Mouse (Mus musculus) midbrain, postnatal 0 days (tissue): Measurements from ENCODE around the gene Cipc. TPM values are rescaled to one million over a fixed set of nuclear protein-coding genes. Genes with fewer than 3 reads are reported as not detected.
A peak's percentile ranks its signal among the peaks of the same experiment; 100 is the strongest.

Source experiments
- ATAC-seq: fragments of 200-750 bp; cut with Nextera tagmentation; 2 replicates; pipeline ENCODE4 v1.8.0; 2017; ENCODE audit warnings: moderate number of reproducible peaks, mild to moderate bottlenecking, moderate TSS enrichment, moderate library complexity; ENCODE audit not compliant: low FRiP score
- DNase-seq: peaks from one replicate; pipeline ENCODE4 v3.0.0-alpha.2; 2015; ENCODE audit warnings: low spot score
- H3K27ac ChIP-seq: fragments of 300-500 bp; sonication (generic); 2 replicates; pipeline ENCODE4 v1.5.1; 2014; ENCODE audit warnings: low read depth, mild to moderate bottlenecking, low read length, mixed read lengths
- H3K27me3 ChIP-seq: fragments of 300-500 bp; sonication (generic); 2 replicates; pipeline ENCODE4 v1.6.1; 2014; ENCODE audit warnings: low read length, control low read depth, mixed read lengths; ENCODE audit not compliant: insufficient read depth
- H3K36me3 ChIP-seq: fragments of 300-500 bp; sonication (generic); 2 replicates; pipeline ENCODE4 v1.6.1; 2014; ENCODE audit warnings: low read length, control low read depth, mixed read lengths; ENCODE audit not compliant: insufficient read depth
- H3K4me1 ChIP-seq: fragments of 300-500 bp; sonication (generic); 2 replicates; pipeline ENCODE4 v1.6.1; 2014; ENCODE audit warnings: mild to moderate bottlenecking, control low read depth, antibody characterized with exemption, low read length, mixed read lengths; ENCODE audit not compliant: insufficient read depth
- H3K4me2 ChIP-seq: fragments of 300-500 bp; sonication (generic); 2 replicates; pipeline ENCODE4 v1.6.1; 2014; ENCODE audit warnings: low read depth, mild to moderate bottlenecking, low read length, mixed read lengths; ENCODE audit not compliant: poor library complexity, severe bottlenecking
- H3K4me3 ChIP-seq: fragments of 300-500 bp; sonication (generic); 2 replicates; pipeline ENCODE4 v1.5.1; 2014; ENCODE audit warnings: low read depth, mild to moderate bottlenecking, low read length, moderate library complexity
- H3K9ac ChIP-seq: fragments of 300-500 bp; sonication (generic); replicated peaks from 2 replicates; pipeline ENCODE4 v1.6.1; 2014; ENCODE audit warnings: mild to moderate bottlenecking, low read length, moderate library complexity, mixed read lengths; ENCODE audit not compliant: poor library complexity, severe bottlenecking
- H3K9me3 ChIP-seq: fragments of 300-500 bp; sonication (generic); 2 replicates; pipeline ENCODE4 v1.6.1; 2016; ENCODE audit warnings: low read length, control low read depth
- CTCF ChIP-seq: IDR thresholded peaks from 2 replicates; pipeline ENCODE4 v1.5.1; 2016; ENCODE audit warnings: antibody characterized with exemption, mild to moderate bottlenecking
- WGBS: fragments of 180-500 bp; shearing (Covaris S2); extraction: QIAGEN DNeasy Blood & Tissue Kit; methylation state at CpG from one replicate; pipeline ENCODE4 v1.1.7; 2014; 5-methylcytosine and 5-hydroxymethylcytosine counted together
- polyA plus RNA-seq: library from polyadenylated mRNA; unstranded; fragments of >200 nt; fragmentation: Nextera tagmentation; extraction: Ambion mirVana; gene quantifications from 2 replicates; pipeline ENCODE4 v1.2.1, GENCODE M21; 2015
- total RNA-seq: library from RNA; depleted of rRNA; stranded (reverse); fragments of >200 nt; gene quantifications from 2 replicates; pipeline ENCODE4 v1.2.3, GENCODE M21; 2014

The Cipc gene
- total and polyA plus RNA-seq, 2 experiments from 2014 or later: 34.6 to 77.5 TPM

DNA sequence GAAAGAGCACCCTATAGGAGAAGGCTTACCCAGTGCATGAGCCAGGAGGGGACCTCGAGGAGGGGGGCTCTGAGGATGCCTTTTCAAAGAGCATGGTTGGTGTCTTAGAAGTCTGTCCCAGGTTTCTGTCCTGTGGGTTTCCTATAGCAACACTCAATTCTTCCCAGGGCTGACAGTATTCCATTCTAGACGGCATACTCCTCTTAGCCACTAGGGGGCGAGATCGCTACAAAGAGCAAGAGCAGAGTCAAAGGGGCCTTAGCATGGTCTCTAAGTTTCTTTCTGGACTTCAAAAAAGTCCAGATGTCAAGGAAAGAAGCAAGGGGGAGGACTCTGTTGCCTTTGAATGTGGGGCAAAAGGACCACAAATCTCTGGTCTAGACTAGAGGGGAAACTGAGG lies 41.6 kb upstream of the Cipc start:
- Histone ChIP-seq H3K36me3 (no peaks in the 10 kb centered on the region), H3K4me2 (no peak overlapping the region), H3K9me3 (no peaks in the 10 kb centered on the region), H3K27me3 (no peaks in the 10 kb centered on the region), H3K27ac (no peak overlapping the region), H3K9ac (no peak overlapping the region), H3K4me3 (no peak overlapping the region), H3K4me1 (no peaks in the 10 kb centered on the region)
- WGBS: 11% methylated on average over 4 of the region's 4 CpGs
- peak; percentile 82 for TF ChIP-seq CTCF
- DNase-seq (peak; percentile 57), ATAC-seq (no peak)

DNA sequence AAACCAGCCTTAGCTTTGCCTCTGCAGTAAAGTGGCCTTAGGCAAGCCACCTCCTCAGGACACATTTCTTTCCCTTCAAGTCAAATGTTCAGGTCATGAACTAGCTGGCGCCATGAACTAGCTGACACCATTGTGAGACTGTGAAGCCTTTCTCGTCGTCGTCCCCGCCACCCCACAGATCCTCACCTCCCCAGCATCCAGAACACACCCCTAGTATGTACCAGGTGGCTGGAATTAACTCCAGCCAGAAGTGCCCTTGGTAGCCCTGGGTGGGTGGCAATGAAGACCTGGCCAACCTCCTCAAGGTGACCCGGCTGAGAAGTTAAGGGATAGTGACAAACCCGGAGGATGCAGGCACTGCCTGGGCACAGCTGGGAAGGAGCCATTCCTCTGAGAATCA lies 41.0 kb upstream of the Cipc start:
- 66% methylated on average over 7 of the region's 7 CpGs for WGBS
- ATAC-seq: no peak
- Histone ChIP-seq H3K4me1 (no peaks in the 10 kb centered on the region), H3K4me3 (no peak overlapping the region), H3K4me2 (no peak overlapping the region), H3K27me3 (no peaks in the 10 kb centered on the region), H3K27ac (no peak overlapping the region), H3K9ac (no peak overlapping the region), H3K36me3 (no peaks in the 10 kb centered on the region), H3K9me3 (no peaks in the 10 kb centered on the region)
- TF ChIP-seq CTCF: no peak
- DNase-seq: no peak

DNA sequence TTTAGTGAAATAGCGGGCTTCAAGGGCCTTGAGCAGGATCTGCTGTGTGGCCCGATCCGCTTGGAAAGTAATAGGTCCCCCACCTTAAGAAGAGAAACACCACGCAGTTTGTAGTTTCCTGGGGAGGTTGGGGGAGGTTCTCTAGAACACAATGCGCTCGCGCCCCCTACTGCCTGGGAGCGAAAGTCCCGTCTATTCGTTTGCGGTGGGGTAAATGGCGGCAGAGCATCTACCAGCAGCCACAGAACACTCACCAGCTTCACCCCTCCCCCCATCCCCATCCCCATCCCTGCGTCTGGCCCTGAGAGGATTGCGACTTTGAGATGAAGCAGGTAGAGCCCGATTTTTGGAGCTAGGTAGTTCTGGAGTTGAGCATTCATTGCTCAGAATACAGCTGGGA lies 40.4 kb upstream of the Cipc start:
- H3K9ac ChIP-seq: no peak overlapping the region
- H3K27ac ChIP-seq: no peak overlapping the region
- WGBS: 6% methylated on average over 15 of the region's 15 CpGs
- no peak overlapping the region for H3K4me3 ChIP-seq
- peak; percentile 80 for DNase-seq
- H3K9me3 ChIP-seq: no peaks in the 10 kb centered on the region
- no peaks in the 10 kb centered on the region for H3K36me3 ChIP-seq
- TF ChIP-seq CTCF: peak; percentile 72
- no peak overlapping the region for H3K4me2 ChIP-seq
- no peak for ATAC-seq
- no peaks in the 10 kb centered on the region for H3K4me1 ChIP-seq
- H3K27me3 ChIP-seq: no peaks in the 10 kb centered on the region

GRCm38 (mm10) chr12:86911482-86911931 lies 35.3 kb upstream of the Cipc start:
- Histone ChIP-seq H3K4me1 (peaks cover 10% of the 10 kb centered on the region; the same call in 1 of the 2 replicates), H3K27ac (peak overlapping the region; percentile 80), H3K9ac (no peak overlapping the region), H3K27me3 (no peaks in the 10 kb centered on the region), H3K9me3 (no peaks in the 10 kb centered on the region), H3K4me3 (no peak overlapping the region), H3K4me2 (no peak overlapping the region), H3K36me3 (no peaks in the 10 kb centered on the region)
- TF ChIP-seq CTCF: peak; percentile 4; the same call in 1 of the 2 replicates
- peak; percentile 92 for DNase-seq
- WGBS: 18% methylated on average over 10 of the region's 10 CpGs
- ATAC-seq: peak; percentile 57

GRCm38 (mm10) chr12:86912335-86913093 lies 34.3 kb upstream of the Cipc start:
- Histone ChIP-seq H3K4me1 (peaks cover 10% of the 10 kb centered on the region; the same call in 1 of the 2 replicates), H3K27ac (peak overlapping the region; percentile 80), H3K36me3 (no peaks in the 10 kb centered on the region), H3K9ac (no peak overlapping the region), H3K4me3 (no peak overlapping the region), H3K4me2 (no peak overlapping the region), H3K9me3 (no peaks in the 10 kb centered on the region), H3K27me3 (no peaks in the 10 kb centered on the region)
- ATAC-seq (no peak; the same call in 1 of the 2 replicates), DNase-seq (no peak)
- WGBS: 7% methylated on average over 22 of the region's 22 CpGs
- TF ChIP-seq CTCF: no peak

GRCm38 (mm10) chr12:86914351-86914750 lies 32.5 kb upstream of the Cipc start:
- Histone ChIP-seq H3K4me3 (no peak overlapping the region), H3K9me3 (no peaks in the 10 kb centered on the region), H3K9ac (no peak overlapping the region), H3K4me2 (no peak overlapping the region), H3K27me3 (no peaks in the 10 kb centered on the region), H3K27ac (no peak overlapping the region), H3K4me1 (peaks cover 25% of the 10 kb centered on the region), H3K36me3 (no peaks in the 10 kb centered on the region)
- no peak for ATAC-seq
- TF ChIP-seq CTCF: no peak
- no peak for DNase-seq
- 65% methylated on average over 2 of the region's 2 CpGs for WGBS
